Mouse (Mus musculus) lung, adult 2 months (tissue): ENCODE measurements around the gene Ddx6.

Experiments used
- CTCF ChIP-seq: fragments of 200-500 bp; IDR thresholded peaks from 2 replicates; pipeline ENCODE4 v1.5.1; 2011; ENCODE audit warnings: mild to moderate bottlenecking, low read length, control low read depth; ENCODE audit not compliant: insufficient read depth
- POLR2A ChIP-seq: fragments of 200-500 bp; IDR thresholded peaks from 2 replicates; pipeline ENCODE4 v1.6.1; 2011; ENCODE audit warnings: low read depth, mild to moderate bottlenecking, control low read depth, low read length, borderline replicate concordance; ENCODE audit errors: extremely low read depth

DNA sequence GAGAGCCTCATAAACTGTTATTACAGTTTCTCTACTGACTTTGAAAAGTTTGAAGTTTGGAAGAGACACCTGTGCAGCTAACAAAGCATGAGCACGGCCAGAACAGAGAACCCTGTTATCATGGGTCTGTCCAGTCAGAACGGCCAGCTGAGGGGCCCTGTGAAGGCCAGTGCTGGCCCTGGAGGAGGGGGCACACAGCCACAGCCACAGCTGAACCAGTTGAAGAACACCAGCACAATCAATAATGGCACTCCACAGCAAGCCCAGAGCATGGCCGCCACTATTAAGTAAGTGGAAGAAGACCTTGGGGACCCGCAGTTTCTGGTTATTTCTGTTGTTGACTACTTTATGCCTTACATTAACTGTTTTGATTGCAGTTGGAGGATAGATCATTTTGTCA lies 2.6 kb downstream of the Ddx6 start:
- TF ChIP-seq POLR2A (no peak), CTCF (no peak)
